Mouse (Mus musculus) ES-CJ7 (cell line): ENCODE measurements at regions not wholly inside any gene's neighbourhood (a gene's known extent, or its start where the extent isn't known, plus 50 kb on each side); places are given as distances from the start of the nearest gene placed in this dataset.
A peak's percentile ranks its signal among the peaks of the same experiment; 100 is the strongest.

Source experiments
- DNase-seq: peaks from one replicate; pipeline ENCODE4 v3.0.0; 2011; ENCODE audit warnings: low read depth, low spot score

- no peak for DNase-seq
These were observed 437.7 kb upstream of the Cd180 start for GRCm38 (mm10) chr13:102255401-102256371.

- DNase-seq, result no peak
These were observed 435.2 kb upstream of the Cd180 start for GRCm38 (mm10) chr13:102258207-102258606.

- DNase-seq, result no peak
These were observed 419.5 kb upstream of the Cd180 start for GRCm38 (mm10) chr13:102273818-102274217.

GRCm38 (mm10) chr13:102275296-102275695, 418.1 kb upstream of the Cd180 start:
- no peak for DNase-seq

DNA sequence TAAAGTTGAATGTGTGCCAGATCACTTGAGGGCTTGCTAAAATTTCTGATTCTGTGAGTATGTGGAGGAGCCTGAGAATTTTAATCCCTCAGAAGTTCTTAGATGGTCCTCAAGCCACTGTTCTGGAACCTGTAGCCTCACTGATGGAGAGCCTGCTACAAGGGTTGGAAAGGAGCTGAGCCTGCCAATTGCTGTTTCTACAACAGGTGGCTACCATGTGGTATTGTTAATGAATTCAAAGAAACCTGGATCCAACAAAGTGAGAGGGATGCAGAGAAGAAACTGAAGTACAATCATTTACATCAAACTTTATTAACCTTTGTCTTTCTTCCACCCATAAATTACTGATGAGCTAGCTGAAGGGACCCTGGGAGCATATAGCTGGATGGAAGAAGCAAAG, 416.5 kb upstream of the Cd180 start:
- no peak for DNase-seq

DNA sequence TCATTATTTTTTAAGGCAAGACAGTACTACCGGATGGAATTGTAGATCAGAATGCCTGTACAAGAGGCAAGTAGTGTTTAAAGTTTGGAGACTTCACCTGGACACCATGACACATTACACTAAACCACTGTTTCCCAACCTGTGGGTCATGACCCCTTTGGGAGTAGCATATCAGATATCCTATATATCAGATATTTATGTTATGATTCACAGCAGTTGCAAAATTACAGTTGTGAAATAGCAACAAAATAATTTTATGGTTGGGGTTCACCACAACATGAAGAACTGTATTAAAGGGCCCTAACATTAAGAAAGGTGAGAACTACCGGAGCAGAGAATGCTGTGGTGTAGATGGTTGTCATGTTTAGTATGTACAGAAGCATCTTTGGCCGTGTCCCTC, 413.2 kb upstream of the Cd180 start:
- DNase-seq, result no peak

DNA sequence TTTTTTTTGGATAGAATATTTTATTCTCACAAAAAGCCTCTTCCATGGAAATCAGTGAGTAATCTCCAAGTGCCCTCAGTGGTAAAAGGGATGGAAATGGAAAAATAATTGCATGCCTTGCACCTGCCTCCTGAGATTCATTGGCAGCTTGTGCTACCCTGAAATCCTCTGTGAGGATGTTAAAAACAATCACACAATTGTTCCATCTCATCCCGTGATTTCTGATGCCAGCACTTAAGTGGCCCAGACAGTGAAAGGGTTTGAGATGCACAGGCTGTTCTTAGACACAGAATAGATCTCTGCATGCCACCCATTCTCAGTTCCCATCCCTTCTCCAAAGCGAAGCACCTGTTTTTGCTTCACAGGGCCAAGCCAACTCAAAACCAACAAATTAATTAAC, 398.9 kb upstream of the Cd180 start:
- no peak for DNase-seq

- DNase-seq, result peak; percentile 67
These were observed 398.3 kb upstream of the Cd180 start for GRCm38 (mm10) chr13:102295079-102295478.

DNA sequence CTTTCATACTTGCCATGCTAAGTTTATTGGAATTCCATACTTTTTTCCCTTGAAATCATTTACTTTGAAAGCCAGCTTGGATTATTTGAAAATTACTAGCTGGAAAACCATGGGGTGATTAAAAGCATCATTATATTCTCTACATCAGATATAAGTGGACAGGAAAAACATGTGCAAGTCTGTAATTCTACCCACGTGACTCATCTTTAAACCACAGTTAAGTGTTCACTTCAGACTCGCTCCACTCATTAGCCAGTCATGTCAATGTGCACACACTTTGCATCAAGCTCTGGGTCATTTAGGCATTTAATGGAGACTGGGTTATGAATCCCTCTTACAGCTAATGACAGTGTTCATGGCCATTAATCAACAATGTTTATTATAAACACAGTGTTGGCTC, 385.4 kb upstream of the Cd180 start:
- DNase-seq, result no peak

DNA sequence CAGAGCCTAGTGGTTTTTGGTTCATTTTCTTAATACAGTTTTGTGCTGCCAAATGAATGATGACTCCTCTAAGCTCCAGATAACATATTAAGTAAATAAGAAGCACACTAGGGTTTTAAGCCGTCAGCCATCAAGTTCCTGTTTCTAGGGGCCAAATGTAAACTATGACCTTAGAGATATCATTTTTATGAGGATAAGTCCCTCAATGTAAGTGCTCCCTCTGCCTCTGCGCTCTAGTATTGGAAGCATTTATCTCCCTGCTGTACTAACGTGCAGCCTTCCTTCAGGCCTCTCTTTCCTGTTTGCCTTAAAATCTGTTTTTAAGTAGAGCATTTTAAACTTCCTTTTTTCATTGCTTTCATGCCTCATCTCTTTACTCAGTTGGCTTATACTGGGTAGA, 381.3 kb upstream of the Cd180 start:
- DNase-seq, result no peak

GRCm38 (mm10) chr13:102315921-102316692, 377.3 kb upstream of the Cd180 start:
- no peak for DNase-seq

- no peak for DNase-seq
These were observed 374.4 kb upstream of the Cd180 start for GRCm38 (mm10) chr13:102318891-102319404.

- no peak for DNase-seq
These were observed 373.9 kb upstream of the Cd180 start for GRCm38 (mm10) chr13:102319453-102319852.

DNA sequence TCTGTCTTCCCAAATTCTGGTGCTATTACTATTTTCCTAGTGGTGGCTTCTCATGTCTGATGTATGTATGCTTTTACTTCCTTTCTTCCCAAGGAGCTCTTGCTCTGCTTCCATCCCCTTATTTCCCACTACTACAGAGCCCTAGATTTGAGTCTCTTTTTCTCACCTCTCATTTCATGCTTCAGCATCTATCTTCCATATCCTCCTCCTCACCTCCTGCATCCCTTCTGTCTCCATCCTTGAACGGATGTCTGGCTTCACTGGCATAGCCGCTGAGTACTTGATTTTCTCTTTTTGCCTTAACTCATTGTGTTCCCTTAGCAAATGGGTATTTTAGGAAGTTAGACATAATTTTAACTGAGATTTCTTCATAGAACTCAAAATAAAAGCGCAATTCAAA, 369.5 kb upstream of the Cd180 start:
- DNase-seq, result no peak

DNA sequence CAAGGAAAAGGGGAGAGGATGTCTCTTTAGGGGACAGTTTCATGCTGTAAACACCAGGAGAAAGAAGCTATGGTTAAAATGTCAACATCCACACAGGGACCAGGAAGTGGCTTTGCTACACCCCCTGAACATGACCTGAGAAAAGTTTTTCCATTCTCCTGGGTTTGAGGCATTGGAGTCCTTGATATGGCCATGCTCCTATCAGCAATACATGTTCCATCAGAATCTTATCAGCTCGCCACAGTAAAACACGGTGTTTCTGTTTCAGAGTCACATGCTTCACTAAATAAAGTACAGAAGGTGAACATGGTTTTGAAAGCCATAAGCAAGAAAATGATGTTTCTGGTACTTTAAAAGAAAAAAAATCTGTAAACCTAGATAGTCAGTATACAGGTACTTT, 367.4 kb upstream of the Cd180 start:
- no peak for DNase-seq

DNA sequence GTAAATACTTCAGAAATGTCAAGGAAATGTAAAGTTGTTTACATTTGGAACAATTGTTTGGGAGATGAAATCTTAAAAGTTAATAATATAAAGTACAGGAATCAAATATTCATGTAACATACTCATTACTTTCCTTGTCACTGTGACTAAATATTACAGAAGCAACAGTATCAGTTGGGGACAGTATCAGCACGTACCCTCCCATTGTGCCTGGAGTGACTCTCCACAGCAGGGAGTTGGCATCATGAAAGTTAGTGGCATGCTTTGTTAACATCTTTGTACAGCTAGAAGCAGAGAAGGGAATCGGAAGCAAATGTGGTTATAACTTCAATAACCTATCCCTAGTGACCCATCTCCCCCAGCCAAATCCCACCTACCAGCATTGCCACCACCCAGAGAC, 366.8 kb upstream of the Cd180 start:
- DNase-seq, result no peak

DNA sequence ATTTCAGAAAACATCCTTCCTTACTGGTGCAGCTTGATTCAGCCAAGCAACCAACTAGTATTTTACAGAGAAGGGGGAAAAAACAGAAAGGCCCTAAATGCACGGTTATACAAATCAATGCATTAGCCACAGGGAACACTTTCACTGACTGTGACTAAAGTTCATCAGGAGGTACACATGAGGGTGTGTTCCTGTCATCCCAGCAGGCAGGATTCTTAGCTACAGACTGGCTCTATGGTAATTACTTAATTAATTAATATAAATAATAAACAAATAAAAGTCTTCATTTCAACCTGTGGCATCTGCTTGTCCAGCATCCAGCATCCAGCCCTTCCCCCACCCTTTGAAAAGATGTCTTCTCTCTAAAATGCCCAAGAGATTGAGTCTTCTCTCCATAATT, 359.7 kb upstream of the Cd180 start:
- DNase-seq, result no peak

GRCm38 (mm10) chr13:102334131-102334534, 359.2 kb upstream of the Cd180 start:
- DNase-seq, result no peak

- no peak for DNase-seq
These were observed 350.1 kb upstream of the Cd180 start for GRCm38 (mm10) chr13:102343236-102343635.

DNA sequence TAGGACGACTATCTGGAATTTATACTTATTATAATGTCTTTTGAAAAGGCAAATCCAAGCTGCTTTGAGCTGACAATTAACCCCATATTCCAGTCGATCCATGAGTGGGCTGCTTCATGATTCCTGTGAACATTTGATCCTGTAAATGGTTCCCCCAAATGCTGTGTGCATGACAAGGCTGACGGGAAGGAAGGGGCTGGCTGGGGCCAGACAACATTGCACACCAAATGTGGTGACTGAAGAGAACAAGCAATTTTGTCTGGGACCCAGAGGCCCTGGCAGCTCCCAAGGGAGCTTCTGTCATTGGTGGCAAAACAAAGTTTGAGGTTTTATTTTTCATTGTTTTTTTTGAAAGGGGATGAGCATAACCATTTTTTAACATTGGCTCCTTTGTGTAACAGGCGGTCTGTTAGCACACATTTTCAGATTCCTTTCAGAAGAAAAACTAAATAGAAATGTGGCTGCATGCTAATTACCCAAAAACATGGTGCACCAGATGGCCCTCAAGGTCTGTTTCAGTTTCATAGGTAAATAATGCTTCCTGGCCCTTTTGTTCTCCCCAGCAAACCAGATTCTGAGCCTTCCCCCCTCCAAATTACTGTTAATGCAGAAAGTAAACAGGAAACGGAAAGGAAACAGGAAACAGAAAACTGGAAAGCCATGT, 348.6 kb upstream of the Cd180 start:
- DNase-seq, result no peak

DNA sequence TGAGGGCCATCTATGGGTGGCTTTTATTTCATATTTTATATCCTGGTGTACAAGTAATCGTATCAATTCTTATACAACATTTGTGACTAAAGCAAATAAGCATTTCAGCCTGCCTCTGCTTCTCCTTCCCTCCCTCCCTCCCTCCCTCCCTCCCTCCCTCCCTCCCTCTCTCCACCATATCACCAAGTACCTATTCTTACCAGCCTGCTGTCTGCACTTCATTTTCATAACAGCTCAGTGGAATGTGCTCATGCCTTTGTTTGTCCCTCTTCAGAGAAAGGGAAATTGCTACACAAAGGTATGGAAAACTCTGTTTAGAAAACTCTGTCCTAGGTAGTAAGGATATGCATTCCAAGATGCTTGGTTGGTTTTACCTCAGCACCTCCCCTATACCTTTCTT, 343.9 kb upstream of the Cd180 start:
- no peak for DNase-seq
